Mouse (Mus musculus) intestine, embryonic 14.5 days (tissue): ENCODE results near the gene Lypla2. TPM values are rescaled to one million over a fixed set of nuclear protein-coding genes. Genes with fewer than 3 reads are reported as not detected.

ENCODE experiments used
- ATAC-seq: fragments of 200-750 bp; cut with Nextera tagmentation; replicated peaks from 2 replicates; pipeline ENCODE4 v1.8.0; 2017; ENCODE audit warnings: low read depth, moderate number of reproducible peaks, moderate TSS enrichment, moderate library complexity; ENCODE audit not compliant: low FRiP score, low TSS enrichment
- DNase-seq: peaks from one replicate; pipeline ENCODE4 v3.0.0-alpha.2; 2018; ENCODE audit warnings: low spot score
- H3K27ac ChIP-seq: fragments of 300-500 bp; sonication (generic); 2 replicates; pipeline ENCODE4 v1.5.1; 2014; ENCODE audit warnings: low read depth, mild to moderate bottlenecking, control low read depth
- H3K27me3 ChIP-seq: fragments of 300-500 bp; sonication (generic); replicated peaks from 2 replicates; pipeline ENCODE4 v1.6.1; 2014; ENCODE audit warnings: low read length, control low read depth; ENCODE audit not compliant: control insufficient read depth, insufficient read depth
- H3K36me3 ChIP-seq: fragments of 300-500 bp; sonication (generic); 2 replicates; pipeline ENCODE4 v1.6.1; 2014; ENCODE audit warnings: low read length, control low read depth; ENCODE audit not compliant: control insufficient read depth, insufficient read depth
- H3K4me1 ChIP-seq: fragments of 300-500 bp; sonication (generic); replicated peaks from 2 replicates; pipeline ENCODE4 v1.6.1; 2014; ENCODE audit warnings: low read length, control low read depth, mixed read lengths; ENCODE audit not compliant: control insufficient read depth, insufficient read depth
- H3K4me2 ChIP-seq: fragments of 300-500 bp; sonication (generic); 2 replicates; pipeline ENCODE4 v1.6.1; 2014; ENCODE audit warnings: low read length
- H3K4me3 ChIP-seq: fragments of 300-500 bp; sonication (generic); 2 replicates; pipeline ENCODE4 v1.5.1; 2014; ENCODE audit warnings: low read depth, low read length, control low read depth, mixed read lengths
- H3K9ac ChIP-seq: fragments of 300-500 bp; sonication (generic); 2 replicates; pipeline ENCODE4 v1.6.1; 2014; ENCODE audit warnings: mild to moderate bottlenecking, low read length
- H3K9me3 ChIP-seq: fragments of 300-500 bp; sonication (generic); 2 replicates; pipeline ENCODE4 v1.6.1; 2016; ENCODE audit warnings: low read length, control low read depth; ENCODE audit not compliant: control insufficient read depth
- WGBS: fragments of 180-500 bp; shearing (Covaris S2); extraction: QIAGEN DNeasy Blood & Tissue Kit; methylation state at CpG from one replicate; pipeline ENCODE4 v1.1.7; 2014; 5-methylcytosine and 5-hydroxymethylcytosine counted together
- polyA plus RNA-seq: library from polyadenylated mRNA; unstranded; fragments of >200 nt; fragmentation: Nextera tagmentation; extraction: Ambion mirVana; gene quantifications from 2 replicates; pipeline ENCODE4 v1.2.1, GENCODE M21; 2014

Lypla2 gene
- polyA plus RNA-seq, 1 experiment from 2014 or later: 109 TPM

DNA sequence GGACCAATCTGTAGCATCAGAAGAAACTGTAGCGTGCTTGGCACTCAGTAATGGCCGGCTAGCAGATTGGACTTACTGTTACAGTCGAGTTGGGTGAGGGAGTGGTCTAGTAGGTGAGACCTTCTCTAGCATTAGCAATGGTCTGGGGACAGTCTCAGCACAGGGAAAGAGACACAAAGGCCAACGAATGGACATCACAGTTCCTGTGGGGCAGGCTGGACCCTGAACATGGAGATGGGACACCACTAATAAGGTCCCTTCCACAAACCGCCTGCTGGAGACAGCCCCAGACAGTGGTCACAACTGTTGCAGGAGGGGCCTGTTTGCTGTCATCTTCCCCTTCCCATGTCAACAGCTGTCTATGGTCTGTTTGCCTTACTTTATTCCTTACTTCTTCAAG is 10.7 kb downstream of the Lypla2 start:
- Histone ChIP-seq H3K4me2 (no peak overlapping the region), H3K27ac (no peak overlapping the region), H3K4me3 (no peak overlapping the region), H3K4me1 (peaks cover 11% of the 10 kb centered on the region), H3K9ac (no peak overlapping the region), H3K9me3 (no peaks in the 10 kb centered on the region), H3K36me3 (peaks cover 47% of the 10 kb centered on the region), H3K27me3 (no peaks in the 10 kb centered on the region)
- DNase-seq (no peak), ATAC-seq (no peak)
- 91% methylated on average over 5 of the region's 5 CpGs for WGBS

DNA sequence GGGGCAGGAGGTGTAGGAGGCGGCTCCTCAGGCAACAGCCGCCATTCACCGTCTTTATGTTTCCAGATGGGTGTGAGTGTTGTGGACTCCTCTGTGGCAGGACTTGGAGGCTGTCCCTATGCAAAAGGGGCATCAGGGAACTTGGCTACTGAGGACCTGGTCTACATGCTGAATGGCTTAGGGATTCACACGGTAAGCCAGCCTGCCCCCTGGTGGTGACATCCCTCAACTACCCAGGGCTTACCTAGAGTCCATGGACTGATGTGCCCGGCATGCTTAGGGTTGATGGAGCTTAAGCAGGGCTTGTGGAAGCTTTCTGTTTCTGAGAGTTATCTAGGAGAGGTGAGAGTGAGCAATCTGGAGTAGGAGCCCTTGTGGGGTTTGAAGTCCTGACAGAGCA is 11.7 kb downstream of the Lypla2 start:
- DNase-seq: peak; percentile 92
- peaks cover 40% of the 10 kb centered on the region for H3K36me3 ChIP-seq

DNA sequence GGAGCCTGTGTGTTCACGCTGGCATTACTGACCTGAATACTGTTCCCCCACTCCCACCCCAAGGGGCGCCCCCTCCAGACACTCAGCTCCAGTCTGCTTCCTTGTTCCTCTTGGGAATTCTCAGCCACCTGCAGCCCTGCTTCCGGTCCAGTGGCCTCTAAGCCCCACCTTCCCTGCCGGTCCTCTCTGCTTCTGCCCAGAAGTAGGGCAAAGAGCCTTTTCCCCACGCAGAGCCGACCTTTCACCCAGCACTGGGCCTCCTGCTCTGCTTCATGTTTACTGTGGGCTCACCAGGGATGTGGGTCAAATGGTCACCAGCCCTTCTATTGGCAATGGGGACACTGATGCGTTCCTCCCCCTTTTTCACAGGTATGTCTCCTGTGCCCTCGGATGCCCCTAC is 14.1 kb downstream of the Lypla2 start:
- Histone ChIP-seq H3K4me1 (peaks cover 5% of the 10 kb centered on the region; the same call in 1 of the 2 replicates), H3K9me3 (no peaks in the 10 kb centered on the region), H3K27ac (no peak overlapping the region), H3K36me3 (peaks cover 55% of the 10 kb centered on the region), H3K9ac (no peak overlapping the region), H3K4me2 (no peak overlapping the region), H3K4me3 (no peak overlapping the region), H3K27me3 (no peaks in the 10 kb centered on the region)
- ATAC-seq (no peak), DNase-seq (no peak)
- 51% methylated on average over 8 of the region's 8 CpGs for WGBS

More for the DNA sequence above, 11.7 kb downstream of the Lypla2 start:
- Histone ChIP-seq H3K27me3 (no peaks in the 10 kb centered on the region), H3K4me3 (no peak overlapping the region), H3K27ac (no peak overlapping the region), H3K9me3 (no peaks in the 10 kb centered on the region), H3K4me1 (peaks cover 11% of the 10 kb centered on the region), H3K9ac (no peak overlapping the region), H3K4me2 (no peak overlapping the region)
- 24% methylated on average over 5 of the region's 5 CpGs for WGBS
- no peak for ATAC-seq

DNA sequence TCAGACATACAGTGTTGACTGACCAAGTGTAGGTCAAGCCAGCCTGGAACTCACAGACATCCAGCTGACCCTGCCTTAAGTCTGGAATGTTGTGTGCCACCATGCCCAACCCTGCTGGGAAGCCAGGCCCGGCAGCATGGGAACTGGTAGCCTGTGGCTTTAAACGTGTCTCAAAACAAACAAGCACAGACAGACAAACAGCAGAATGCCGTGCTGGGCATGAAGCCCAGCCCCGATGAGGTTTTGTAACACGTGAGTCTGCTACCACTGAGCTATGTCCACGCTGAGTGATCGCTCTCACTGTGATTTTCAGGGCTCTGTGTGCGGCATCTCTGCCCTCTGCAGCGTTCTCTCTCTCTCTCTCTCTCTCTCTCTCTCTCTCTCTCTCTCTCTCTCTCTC is 16.5 kb downstream of the Lypla2 start:
- H3K36me3 ChIP-seq: peaks cover 61% of the 10 kb centered on the region

DNA sequence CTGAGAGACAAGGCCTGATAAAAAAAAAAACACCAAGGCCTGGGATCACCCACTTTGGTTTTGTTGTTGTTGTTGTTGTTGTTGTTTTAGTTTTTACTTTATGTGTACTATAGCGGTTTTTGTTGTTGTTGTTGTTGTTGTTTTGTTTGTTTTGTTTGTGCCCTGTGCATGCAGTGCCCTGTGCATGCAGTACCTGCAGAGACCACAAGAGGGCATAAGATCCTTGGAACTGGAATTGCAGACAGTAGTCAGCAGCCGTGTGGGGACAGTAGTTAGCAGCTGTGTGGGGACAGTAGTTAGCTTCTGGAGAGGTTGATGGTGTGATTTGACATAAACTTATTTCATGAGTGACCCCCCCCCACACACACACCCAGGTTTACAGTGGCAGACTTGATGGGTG is 18.2 kb downstream of the Lypla2 start:
- peak; percentile 94 for DNase-seq
- 24% methylated on average over 2 of the region's 2 CpGs for WGBS
- Histone ChIP-seq H3K9me3 (0 out of 2 replicates have a peak, but pooled peaks cover 3% of the 10 kb centered on the region), H3K36me3 (peaks cover 53% of the 10 kb centered on the region), H3K27ac (no peak overlapping the region), H3K4me2 (no peak overlapping the region), H3K9ac (no peak overlapping the region), H3K27me3 (no peaks in the 10 kb centered on the region), H3K4me3 (no peak overlapping the region), H3K4me1 (no peaks in the 10 kb centered on the region)
- peak; percentile 28; the same call in 1 of the 2 replicates for ATAC-seq

More for the DNA sequence above, 16.5 kb downstream of the Lypla2 start:
- H3K4me1 ChIP-seq: no peaks in the 10 kb centered on the region
- 0 out of 2 replicates have a peak, but pooled peaks cover 3% of the 10 kb centered on the region for H3K9me3 ChIP-seq
- H3K4me3 ChIP-seq: no peak overlapping the region
- H3K4me2 ChIP-seq: no peak overlapping the region
- no peaks in the 10 kb centered on the region for H3K27me3 ChIP-seq
- ATAC-seq: no peak
- DNase-seq: no peak
- H3K9ac ChIP-seq: no peak overlapping the region
- no peak overlapping the region for H3K27ac ChIP-seq
- WGBS: 88% methylated on average over 9 of the region's 9 CpGs

DNA sequence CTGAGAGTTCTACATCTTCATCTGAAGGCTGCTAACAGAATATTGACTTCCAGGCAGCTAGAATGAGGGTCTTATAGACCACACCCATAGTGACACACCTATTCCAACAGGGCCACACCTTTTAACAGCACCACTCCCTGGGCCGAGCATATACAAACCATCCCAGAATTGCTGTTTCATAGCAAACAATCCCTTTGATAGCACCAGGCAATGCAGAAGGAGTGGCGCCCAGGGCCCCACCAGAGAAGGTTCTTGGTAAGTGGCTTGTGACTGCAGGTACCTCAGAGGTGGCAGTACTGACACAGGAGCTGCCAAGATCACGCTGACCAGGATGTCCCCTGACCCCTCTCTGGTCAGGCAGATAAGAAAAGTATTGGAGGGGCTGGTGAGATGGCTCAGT is 19.2 kb downstream of the Lypla2 start:
- WGBS: 71% methylated on average over 3 of the region's 3 CpGs
- no peaks in the 10 kb centered on the region; the same call in 1 of the 2 replicates for H3K4me1 ChIP-seq

DNA sequence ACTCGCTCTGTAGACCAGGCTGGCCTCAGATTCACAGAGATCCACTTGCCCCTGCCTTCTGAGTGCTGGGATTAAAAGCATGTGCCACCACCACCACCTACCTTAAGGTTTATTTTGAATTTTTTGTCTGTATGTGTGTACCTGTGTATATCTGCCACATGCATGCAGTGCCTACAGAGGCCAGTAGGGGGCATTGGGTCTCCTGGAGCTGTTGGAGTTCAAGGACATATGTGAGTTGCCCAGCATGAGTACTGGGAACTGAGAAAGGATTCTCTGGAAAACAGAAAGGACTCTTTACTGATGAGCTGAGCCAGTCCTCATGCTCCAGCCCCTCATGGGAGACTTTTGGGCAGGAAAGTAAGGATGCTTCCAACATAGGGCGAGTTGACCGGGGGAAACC is 20.9 kb downstream of the Lypla2 start:
- 89% methylated on average over 3 of the region's 3 CpGs for WGBS
- no peaks in the 10 kb centered on the region; the same call in 1 of the 2 replicates for H3K4me1 ChIP-seq
- no peak overlapping the region for H3K4me3 ChIP-seq
- no peak for DNase-seq
- H3K4me2 ChIP-seq: no peak overlapping the region
- no peak overlapping the region for H3K9ac ChIP-seq
- peaks cover 37% of the 10 kb centered on the region for H3K36me3 ChIP-seq
- H3K27ac ChIP-seq: no peak overlapping the region
- 0 out of 2 replicates have a peak, but pooled peaks cover 3% of the 10 kb centered on the region for H3K9me3 ChIP-seq
- ATAC-seq: no peak
- no peaks in the 10 kb centered on the region for H3K27me3 ChIP-seq

More for the DNA sequence above, 19.2 kb downstream of the Lypla2 start:
- DNase-seq (no peak), ATAC-seq (0 out of 2 replicates have a peak, but pooled peaks have one; percentile 9)
- Histone ChIP-seq H3K9me3 (0 out of 2 replicates have a peak, but pooled peaks cover 3% of the 10 kb centered on the region), H3K4me2 (no peak overlapping the region), H3K9ac (no peak overlapping the region), H3K27me3 (no peaks in the 10 kb centered on the region), H3K36me3 (peaks cover 46% of the 10 kb centered on the region), H3K4me3 (no peak overlapping the region), H3K27ac (no peak overlapping the region)

DNA sequence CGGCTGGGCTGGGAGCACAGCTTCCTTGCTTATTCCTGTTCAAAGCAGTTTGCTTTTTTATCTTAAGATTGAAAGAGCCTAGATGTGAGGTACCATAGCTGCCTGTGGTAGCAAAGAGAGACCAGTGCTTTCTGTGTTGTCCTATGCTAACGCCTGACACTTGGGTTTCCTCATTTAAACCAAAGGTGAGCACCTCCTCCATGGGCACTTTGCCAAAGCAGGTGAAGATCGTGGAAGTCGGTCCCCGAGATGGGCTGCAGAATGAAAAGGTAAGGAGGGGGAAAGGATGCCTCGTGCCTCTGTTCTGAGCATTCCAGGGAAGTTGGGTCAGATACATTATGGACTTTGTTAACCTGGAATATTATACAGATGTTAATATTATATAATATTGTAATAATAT is 22.1 kb downstream of the Lypla2 start:
- DNase-seq: no peak
- WGBS: 83% methylated on average over 6 of the region's 6 CpGs
- Histone ChIP-seq H3K9ac (no peak overlapping the region), H3K4me2 (no peak overlapping the region), H3K4me1 (no peaks in the 10 kb centered on the region; the same call in 1 of the 2 replicates), H3K4me3 (no peak overlapping the region), H3K36me3 (peaks cover 30% of the 10 kb centered on the region), H3K9me3 (0 out of 2 replicates have a peak, but pooled peaks cover 3% of the 10 kb centered on the region), H3K27ac (no peak overlapping the region), H3K27me3 (no peaks in the 10 kb centered on the region)
- no peak for ATAC-seq

DNA sequence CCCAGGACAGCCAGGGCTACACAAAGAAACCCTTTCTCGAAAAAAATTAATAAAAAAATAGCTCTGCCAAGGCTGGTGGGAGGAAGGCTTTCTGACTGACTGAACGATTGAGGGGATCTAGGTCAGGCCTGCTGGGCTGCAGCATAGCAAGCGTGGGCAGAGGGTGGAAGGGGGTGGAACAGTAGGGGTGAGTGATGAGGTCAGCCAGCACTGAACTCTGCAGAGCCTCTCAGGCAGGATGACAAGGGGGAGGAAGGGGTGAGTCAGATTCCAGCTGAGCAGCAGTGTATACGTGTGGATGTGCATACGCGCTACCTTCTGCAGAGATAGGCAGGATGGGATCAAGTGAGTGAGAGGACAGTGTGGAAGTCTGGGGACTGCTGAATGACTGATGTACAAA is 22.5 kb downstream of the Lypla2 start:
- H3K9me3 ChIP-seq: 0 out of 2 replicates have a peak, but pooled peaks cover 3% of the 10 kb centered on the region
- no peak overlapping the region for H3K4me2 ChIP-seq
- WGBS: 39% methylated on average over 6 of the region's 6 CpGs
- H3K27ac ChIP-seq: no peak overlapping the region
- H3K4me1 ChIP-seq: no peaks in the 10 kb centered on the region; the same call in 1 of the 2 replicates
- no peaks in the 10 kb centered on the region for H3K27me3 ChIP-seq
- no peak overlapping the region for H3K9ac ChIP-seq
- H3K4me3 ChIP-seq: no peak overlapping the region
- DNase-seq: no peak
- peaks cover 26% of the 10 kb centered on the region for H3K36me3 ChIP-seq
- no peak for ATAC-seq
